Mouse (Mus musculus) thymus, postnatal 25 days (tissue): ENCODE measurements around the gene A830005F24Rik.
"Not testable (repeated sequence)": the region's sequence is repeated elsewhere in the genome, so short reads cannot be mapped to it uniquely, and the experiment has no call there.

Experiments
- DNase-seq: peaks from one replicate; pipeline ENCODE4 v3.0.0; 2022

A830005F24Rik gene

DNA sequence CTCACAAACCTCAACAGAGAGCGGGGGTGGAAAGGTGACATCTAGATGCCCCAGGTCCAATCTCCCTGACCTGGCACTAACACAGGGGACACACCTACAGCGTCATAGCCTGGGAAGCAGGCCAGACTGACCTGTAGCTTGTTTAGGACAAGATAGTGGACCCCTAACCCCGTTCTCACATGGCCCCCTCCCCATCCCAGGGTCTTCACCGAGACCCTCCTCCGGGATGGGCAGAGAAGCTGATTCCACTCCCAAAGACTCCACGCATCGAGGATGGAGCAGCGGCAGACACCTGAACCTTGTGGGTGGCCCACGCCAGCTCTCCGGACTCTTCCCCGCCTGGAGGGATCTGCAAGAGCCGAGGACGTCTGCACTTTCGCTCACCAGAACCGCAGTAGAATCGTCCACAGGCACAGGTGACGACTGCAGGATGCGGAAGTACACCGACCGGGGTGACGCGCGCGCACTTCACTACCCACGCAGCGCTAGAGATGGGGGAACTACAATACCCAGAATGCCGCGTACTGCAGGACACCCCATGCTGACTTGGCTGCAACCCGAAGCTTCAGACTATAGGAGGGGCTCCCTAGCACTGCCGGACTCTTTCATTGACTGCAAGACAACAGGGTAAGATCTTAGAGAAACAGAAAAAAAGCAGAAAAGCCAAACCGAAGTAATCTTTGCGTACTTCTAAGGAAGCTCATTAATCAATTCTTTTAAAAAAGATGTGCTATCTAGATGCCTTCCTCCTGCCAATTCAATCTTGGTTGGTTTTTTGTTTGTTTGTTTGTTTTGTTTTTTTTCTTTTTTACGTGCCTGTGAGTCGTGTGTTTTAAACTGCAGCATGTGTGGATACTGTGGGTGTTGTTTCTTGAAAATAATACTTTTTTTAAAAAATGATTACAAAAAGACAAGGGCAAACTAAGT is at the start of gene A830005F24Rik, which contains the start of gene Zfp169:
TSS of gene A830005F24Rik (plus strand) at position 568 of the 927 bp plus-strand sequence.
TSS of gene Zfp169 (minus strand) at position 449 of the 927 bp plus-strand sequence.
- DNase-seq: peak; percentile 86

DNA sequence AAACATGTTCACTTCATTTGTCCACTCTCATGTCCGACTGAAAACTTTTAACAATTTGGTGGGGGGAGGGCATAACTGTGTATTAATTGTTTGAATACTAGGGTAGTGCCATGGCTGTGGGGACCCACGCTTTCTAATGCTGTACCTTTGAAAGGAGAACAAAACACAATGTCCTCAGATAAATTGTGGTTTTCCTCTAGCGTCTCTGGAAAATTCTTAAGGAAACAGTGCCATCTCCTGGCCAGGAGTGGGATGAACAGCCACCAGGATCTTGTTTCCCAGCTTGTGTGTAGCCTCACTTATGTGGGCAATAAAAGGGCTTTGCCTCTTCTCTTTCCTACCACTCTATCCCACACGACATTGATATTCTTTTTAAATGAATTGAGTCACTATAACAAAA is 49.2 kb upstream of the A830005F24Rik start:
- peak; percentile 50 for DNase-seq

DNA sequence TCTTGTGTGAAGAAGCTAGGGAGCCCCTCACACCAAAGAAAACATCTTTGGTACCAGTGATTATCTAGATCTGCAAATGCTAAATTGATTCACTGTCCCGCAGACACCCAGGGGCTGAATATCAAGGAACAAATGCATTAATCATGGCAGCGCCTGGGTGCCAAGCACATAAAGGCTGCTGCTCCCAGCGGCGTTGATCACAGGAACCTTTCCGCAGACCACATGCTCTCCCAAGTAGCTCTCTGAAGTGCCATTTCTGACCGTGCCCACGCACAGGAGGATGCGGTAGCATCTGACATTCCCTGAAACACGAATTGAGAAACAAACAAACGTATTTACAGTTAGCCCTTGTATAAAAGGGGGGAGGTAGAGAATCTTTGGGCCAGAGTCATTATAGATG is 47.2 kb upstream of the A830005F24Rik start:
- DNase-seq: no peak

DNA sequence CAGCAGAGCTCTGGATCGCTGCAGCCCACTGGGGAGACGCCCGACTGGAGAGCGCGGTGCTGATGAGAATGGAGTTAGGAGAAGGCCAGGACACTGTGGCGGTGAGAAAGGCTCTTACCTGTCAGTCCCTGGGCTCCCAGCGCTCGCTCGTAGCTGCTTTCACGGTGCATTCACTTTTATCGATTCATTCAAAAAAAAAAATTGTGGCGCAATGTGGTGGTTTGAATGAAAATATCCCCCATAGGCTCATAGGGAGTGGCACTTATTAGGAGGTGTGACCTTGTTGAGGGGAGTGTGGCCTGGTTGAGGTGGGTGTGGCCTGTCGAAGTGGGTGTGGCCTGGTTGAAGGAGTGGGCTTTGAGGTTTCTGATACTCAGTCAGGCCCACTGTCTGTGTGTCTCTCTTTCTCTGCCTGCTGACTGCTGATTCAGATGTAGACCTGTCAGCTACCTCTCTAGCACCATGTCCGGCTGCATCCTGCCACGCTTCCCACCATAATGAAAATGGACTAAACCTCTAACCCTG is 44.7 kb upstream of the A830005F24Rik start:
- DNase-seq: no peak

DNA sequence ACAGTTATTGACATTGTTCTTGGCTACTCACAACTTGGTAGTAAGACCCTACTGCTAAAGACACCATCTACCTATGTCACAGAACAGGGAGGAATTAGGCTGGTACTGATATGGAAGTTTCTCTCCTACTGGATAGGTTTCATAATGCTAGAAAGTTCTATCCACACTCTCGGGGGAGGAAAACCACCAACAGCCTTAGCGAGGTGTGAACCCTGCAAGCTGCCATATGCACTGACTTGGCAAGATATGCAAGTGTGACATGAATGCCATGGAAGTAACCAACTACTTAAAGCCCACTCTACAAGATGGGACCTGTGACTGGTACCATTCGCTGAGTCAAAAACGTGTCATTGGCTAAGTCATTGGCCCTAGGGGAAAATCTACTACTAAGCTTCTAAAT is 29.8 kb upstream of the A830005F24Rik start:
- no peak for DNase-seq

DNA sequence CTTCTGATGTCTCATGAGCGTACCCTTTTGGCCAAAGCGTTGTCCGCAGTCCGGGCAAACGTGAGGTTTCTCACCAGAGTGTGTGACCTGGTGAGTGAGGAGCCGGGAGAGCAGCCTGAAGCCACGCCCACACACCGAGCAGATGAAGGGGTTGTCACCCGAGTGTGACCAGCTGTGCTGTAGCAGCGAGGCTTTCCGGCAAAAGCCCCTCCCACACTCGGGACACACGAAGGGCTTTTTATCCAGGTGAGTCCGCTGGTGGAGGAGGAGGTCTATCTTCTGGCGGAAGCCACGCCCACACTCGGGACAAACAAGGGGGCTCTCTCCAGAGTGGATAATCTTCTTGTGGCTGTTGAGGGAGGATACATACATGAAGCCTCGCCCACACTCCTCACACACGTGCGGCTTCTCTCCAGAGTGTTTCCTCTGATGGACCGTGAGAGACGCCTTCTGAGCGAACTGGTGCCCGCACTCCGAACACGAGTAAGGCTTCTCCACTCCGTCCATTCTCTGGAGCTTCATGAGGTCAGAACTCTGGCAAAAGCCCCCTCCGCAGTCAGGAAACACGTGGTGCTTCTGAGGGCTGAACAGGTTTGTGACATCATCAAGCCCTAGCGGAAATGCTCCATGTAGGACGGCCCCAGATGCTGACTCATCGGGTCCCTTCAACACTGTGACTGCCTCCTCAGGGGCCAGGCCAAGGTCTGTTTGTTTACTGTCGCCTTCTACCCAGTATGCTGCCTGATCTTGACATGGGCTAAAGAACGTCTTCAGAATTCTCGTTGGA is 22.8 kb upstream of the A830005F24Rik start:
- DNase-seq: no peak

DNA sequence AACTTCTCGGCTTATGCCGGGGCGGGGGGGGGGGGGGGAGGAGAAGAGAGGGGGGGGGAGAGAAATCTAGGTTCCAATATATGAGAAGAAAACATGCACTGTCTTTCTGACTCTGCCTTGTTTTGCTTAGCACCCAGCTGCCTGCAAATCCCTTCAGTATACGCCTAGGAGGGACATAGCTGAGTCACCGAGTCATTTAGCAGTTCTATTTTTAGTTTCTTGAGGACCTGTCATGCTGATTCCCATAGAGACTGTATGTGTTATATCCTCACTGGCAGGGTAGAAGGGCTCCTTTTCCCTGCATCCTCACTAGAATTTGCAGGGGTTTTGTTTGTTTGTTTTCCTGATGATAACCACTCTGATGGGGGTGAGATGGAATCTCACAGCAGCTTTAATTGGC is 20.2 kb upstream of the A830005F24Rik start:
- no peak for DNase-seq

DNA sequence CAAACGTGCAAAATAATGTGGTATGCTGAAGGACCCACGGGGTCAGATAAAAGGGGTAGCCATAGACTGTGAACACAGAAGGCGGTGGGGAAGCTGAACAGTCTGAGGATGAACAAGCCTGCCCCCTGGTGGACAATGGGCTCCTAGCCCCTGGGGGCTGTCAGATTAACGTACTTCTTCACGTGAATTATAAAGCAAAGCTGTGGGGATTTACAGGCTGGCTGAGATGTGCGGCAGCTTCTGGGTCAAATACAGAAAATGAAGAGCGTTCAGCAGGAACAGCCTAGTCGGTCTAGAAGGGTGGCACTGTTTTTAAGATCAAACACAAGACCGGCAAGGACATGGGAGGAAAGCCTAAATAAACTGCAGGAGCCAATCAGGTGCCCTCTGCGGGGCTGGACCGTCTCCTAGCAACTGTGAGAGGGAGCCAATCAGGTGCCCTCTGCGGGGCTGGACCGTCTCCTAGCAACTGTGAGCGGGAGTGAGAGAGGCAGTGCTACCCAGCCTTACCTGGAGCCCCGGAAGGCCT is 15.6 kb upstream of the A830005F24Rik start:
- peak; percentile 43 for DNase-seq

DNA sequence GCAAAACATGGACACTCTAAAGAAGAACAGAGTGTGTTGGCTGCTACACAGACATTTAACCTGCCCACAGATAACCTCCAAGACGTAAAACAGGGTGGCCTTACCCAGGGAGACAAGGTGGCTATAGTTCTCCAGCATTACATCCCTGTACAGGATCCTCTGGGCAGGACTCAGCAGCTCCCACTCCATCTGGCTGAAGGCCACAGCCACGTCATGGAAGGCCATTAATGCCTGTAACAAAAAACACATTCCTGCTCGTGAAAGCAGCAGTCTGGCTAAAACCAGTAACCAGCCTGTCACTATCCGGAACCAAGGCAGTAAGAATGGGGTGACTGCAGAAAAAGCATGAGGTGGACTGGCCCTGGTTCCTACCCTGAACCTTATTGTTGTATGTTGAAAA is 14.7 kb upstream of the A830005F24Rik start:
- no peak for DNase-seq

DNA sequence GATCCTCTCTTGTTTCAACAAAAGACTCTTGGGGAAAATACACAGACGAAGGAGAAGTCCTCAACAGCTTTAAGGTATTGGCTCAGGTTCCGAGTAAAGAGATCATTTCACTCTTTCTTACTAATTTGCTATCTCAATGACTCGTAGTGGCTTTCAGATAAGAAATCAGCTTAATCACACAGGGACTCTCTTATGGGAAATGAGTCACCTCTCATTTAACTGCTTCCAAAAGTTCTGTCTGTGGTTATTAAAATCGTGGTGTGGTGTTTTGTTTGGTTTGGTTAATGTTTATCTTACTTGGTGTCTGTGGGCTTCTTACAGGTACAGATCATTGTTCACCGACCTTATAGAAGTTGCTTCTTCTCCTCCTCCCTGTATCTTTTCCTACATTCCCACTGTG is 10.9 kb upstream of the A830005F24Rik start:
- DNase-seq: no peak

DNA sequence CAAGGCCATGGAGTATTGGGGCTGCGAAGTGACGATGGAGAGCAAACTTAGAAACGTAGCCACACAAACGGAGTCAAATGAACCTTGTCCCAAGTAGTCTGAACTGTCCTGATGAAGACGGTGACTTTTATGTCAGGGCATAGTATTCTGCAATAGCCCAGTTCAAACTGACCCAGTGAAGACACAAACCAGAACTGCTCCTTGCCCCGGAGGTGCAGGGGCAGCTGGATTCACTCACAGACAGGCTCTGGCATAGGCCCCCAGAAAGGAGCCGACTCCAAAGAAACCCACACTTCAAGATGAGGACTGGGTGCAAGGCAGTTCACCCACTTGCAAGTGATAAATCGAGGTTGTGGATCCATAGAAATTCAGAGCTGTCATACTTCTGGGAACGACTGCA is 4.7 kb upstream of the A830005F24Rik start:
- DNase-seq: no peak

DNA sequence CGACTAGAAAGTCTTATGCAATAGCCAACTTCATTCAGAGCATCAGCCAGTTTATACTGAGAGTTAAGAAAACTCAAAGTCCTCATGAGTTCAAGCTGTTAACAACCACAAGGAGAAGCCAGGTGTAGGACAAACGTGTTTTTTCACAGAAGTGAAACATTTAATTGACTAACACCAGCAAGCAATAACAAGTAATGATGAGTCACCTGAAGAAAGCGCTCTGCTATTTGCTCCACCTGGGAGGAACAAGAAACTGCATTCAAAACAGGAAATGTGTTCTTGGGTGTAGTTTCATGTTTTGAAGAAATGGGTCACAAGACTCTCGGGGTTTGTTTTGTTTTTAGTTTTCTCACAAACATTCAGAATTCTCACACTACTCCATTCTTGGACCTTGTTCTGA is 2.5 kb downstream of the A830005F24Rik start:
- no peak for DNase-seq

DNA sequence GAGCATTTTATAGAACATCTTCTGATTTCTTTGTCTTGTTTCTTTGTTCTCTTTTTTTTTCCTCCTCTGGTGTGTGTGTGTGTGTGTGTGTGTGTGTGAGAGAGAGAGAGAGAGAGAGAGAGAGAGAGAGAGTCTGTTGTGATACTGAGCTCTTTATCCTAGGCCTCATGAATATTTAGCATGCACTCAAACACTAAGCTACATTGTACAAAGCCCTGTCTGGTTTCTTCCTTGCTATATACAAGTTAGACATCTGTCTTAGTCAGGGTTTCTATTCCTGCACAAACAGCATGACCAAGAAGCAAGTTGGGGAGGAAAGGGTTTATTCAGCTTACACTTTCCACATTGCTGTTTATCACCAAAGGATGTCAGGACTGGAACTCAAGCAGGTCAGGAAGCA is 5.8 kb downstream of the A830005F24Rik start:
- DNase-seq: not testable (repeated sequence)

DNA sequence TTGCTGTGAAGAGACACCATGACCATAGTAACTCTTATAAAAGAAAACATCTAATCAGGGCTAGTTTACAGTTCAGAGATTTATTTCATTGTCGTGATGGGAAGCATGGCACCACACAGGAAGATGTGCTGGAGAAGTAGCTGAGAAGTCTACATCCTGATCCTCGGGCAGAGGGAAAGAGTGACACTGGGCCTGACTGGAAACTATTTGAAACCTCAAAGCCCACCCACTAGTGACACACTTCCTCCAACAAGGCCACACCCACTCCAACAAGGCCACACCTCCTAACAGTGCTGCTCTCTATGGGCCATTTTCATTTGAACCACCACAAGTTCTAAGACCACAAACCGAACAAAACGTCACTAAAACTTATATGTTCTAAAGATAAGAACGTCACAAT is 12.4 kb downstream of the A830005F24Rik start:
- no peak for DNase-seq

DNA sequence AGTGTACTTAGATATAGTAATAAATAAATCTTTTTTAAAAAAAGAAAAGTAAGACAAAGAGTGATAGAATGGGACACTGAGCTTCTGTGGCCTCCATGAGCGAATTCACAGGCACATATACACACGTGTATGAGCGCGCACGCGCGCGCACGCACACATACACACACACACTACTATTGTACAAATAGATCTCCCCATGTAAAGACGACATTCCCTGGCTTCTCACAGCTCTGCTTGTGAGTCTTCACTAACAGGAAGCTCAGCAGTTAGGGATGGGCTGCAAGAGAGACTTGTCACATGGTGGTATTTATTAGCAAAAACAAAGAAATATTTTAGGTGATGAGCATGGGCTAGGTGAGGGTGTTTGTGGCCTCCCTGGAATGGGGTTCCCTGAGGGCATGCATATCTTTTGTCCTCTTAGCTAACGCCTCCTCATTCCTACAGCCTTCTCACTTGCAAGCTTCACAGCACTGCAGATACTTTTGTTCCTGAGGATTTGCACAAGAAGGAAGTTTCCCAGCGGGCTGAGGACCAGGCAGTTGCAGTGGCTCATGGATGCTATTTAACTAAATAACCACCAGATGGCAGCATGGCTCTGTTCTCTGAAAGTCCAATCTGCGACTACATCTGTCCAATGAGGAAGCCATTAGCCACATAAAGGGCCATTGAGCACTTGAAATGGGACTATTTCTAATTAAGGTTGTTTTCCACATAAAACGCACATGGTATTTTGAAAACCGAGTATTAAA is 14.9 kb downstream of the A830005F24Rik start:
- peak; percentile 49 for DNase-seq

DNA sequence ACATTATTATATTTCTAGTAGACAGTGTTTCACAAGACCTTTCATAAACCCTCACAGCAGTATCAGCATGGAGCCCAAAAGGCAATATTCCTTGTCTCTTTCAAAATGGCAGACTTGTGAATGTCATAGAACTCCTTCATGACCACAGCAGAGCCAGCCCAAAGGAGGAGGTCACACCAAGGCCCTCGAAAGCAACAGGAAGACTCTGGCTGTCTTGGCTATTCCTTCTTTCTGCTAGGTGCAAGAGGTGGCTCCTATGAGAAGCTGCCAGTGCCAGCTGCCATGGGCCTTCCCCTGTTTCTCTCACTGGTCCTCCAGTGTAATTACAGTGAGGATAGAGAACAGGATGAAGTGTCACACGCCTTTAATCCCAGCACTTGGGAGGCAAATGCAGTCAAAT is 15.7 kb downstream of the A830005F24Rik start:
- no peak for DNase-seq

DNA sequence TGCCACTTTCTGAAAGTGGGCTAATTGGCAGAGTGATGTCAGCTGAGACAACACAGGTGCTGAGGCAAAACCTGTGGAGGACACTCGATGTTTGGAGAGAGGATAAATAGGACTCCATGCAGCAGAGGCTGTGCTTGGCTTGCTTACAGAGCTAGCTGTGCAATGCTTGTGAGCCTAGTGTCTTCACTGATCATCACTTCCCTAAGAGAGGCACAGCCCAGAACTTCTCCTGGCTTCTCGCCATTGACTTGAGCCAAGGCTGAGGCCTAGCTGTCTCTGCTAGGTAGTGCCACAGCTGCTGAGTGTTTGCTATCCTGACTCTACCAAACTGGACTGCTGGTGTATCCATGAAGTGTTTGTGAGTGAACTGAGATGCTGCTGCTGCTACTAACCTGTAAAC is 17.3 kb downstream of the A830005F24Rik start:
- DNase-seq: no peak

DNA sequence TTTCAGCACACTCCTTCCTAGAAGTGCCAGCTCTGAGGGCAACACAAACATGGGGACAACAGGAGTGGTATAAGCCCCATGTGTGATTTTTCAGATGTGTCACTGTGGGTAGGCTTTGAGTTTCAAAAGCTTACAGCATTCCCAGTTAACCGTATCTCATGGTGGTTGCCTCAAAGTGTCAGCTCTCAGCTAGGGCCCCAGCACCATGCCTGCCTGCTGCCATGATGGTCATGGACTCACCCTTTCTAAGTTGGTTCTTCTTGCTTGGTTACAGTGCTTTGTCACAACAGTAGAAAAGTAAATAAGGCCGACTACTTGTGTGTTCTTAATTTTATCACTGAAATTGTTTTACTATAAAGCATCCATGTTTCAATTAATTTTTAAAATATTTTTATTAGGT is 18.1 kb downstream of the A830005F24Rik start:
- DNase-seq: no peak

DNA sequence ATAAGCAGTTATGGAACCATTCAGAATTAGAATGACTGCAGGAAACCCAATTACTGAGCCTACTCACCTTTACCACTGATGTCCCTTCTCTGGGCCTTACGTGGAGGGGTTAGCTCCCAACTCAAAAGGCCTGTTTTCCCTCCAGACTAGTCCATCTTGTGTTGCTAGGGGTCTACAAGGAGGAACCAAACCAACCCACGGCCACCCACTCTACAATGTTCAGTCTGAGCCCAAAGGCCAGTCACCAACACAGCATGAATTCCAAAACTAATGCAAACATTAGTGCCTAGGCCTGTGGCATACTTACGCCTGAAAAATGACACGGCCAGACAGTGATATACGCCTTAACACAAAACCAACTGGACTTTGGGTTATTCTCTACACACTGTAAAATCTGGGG is 20.1 kb downstream of the A830005F24Rik start:
- no peak for DNase-seq

DNA sequence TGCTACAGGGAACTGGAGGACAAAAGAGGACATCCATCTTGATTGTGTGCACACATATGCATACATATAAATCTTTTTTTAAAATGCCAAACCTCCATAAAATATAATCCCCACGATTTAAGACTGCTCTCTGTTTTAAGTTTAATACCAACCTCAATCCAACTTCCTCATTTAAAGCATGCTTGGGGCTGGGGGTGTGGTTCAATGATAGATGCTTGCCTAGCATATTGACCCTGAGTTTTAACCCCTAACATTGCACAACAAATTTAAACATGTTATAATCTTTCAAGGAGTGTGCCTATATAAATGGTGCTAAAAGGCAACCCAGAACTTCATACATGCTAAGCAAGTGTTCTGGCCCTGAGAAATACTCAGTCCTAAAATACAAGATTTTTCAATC is 27.1 kb downstream of the A830005F24Rik start:
- DNase-seq: no peak

DNA sequence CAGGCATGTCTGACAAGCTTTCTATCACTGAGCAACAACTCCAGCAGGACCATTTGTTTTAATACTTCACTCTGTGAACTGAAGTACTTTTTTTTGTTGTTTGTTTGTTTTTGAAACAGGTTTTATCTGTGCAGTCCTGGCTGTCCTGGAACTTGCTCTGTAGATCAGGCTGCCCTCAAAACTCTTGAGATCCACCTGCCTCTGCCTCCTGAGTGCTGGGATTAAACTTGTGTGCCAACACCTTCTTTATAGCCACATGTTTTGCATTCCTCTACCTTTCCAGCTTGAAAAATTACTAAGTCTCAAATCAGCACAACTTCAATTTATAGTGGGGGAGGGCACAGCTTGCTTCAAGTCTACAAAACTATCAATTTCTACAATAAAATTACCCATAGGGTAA is 31.0 kb downstream of the A830005F24Rik start:
- no peak for DNase-seq

DNA sequence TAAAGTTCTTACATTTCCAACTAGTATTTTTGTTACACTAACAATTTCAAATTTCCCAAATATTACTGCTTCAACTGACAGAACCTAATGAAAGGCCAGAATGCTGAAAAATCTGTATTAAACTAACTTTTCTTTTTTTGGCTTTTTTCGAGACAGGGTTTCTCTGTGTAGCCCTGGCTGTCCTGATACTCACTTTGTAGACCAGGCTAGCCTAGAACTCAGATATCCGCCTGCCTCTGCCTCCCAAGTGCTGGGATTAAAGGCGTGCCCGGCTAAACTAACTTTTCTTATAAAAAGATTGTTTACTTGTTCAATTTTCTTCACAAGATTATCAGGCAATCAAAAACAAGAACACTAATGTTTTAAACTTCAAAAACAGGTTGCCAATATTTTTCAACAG is 31.5 kb downstream of the A830005F24Rik start:
- DNase-seq: no peak
